Mouse (Mus musculus) liver, adult 2 months (tissue): Measurements from ENCODE around the gene Cox8a. TPM values are rescaled to one million over a fixed set of nuclear protein-coding genes. Genes with fewer than 3 reads are reported as not detected.

Experiments used
- DNase-seq: peaks from one replicate; pipeline ENCODE4 v3.0.0-alpha.2; 2011; ENCODE audit warnings: low read depth, low spot score; ENCODE audit errors: extremely low read depth
- H3K27ac ChIP-seq: fragments of 200-500 bp; replicated peaks from 2 replicates; pipeline ENCODE4 v1.5.1; 2012; ENCODE audit warnings: low read depth, mild to moderate bottlenecking, control low read depth, inconsistent platforms, low read length; ENCODE audit not compliant: insufficient read depth
- H3K27me3 ChIP-seq: fragments of 200-500 bp; 2 replicates; pipeline ENCODE4 v1.6.1; 2012; ENCODE audit warnings: mild to moderate bottlenecking, moderate library complexity, low read length, inconsistent platforms; ENCODE audit not compliant: control insufficient read depth, insufficient read depth
- H3K36me3 ChIP-seq: fragments of 200-500 bp; 2 replicates; pipeline ENCODE4 v1.6.1; 2012; ENCODE audit warnings: low read length, inconsistent platforms; ENCODE audit not compliant: control insufficient read depth, insufficient read depth
- H3K4me1 ChIP-seq: fragments of 200-500 bp; 2 replicates; pipeline ENCODE4 v1.6.1; 2011; ENCODE audit warnings: low read length; ENCODE audit not compliant: control insufficient read depth, insufficient read depth
- H3K4me3 ChIP-seq: fragments of 200-500 bp; 2 replicates; pipeline ENCODE4 v1.5.1; 2011; ENCODE audit warnings: low read depth, mild to moderate bottlenecking, control low read depth, low read length, moderate library complexity; ENCODE audit not compliant: insufficient read depth
- H3K79me2 ChIP-seq: fragments of 200-500 bp; 2 replicates; pipeline ENCODE4 v1.6.1; 2012; ENCODE audit warnings: inconsistent platforms, mild to moderate bottlenecking, low read length, moderate library complexity; ENCODE audit not compliant: control insufficient read depth, insufficient read depth
- H3K9ac ChIP-seq: fragments of 200-500 bp; 2 replicates; pipeline ENCODE4 v1.6.1; 2012; ENCODE audit warnings: low read depth, mild to moderate bottlenecking, control low read depth, inconsistent platforms, low read length
- CTCF ChIP-seq: fragments of 200-500 bp; IDR thresholded peaks from 2 replicates; pipeline ENCODE4 v1.5.1; 2011; ENCODE audit warnings: low read depth, low read length, control low read depth
- POLR2A ChIP-seq: fragments of 200-500 bp; IDR thresholded peaks from 2 replicates; pipeline ENCODE4 v1.6.1; 2011; ENCODE audit warnings: low read length, control low read depth; ENCODE audit not compliant: insufficient read depth; ENCODE audit errors: extremely low read depth
- WGBS: fragments of 180-500 bp; shearing (Covaris S2); methylation state at CpG from one replicate; pipeline ENCODE4 v1.1.7; 2018; 5-methylcytosine and 5-hydroxymethylcytosine counted together
- polyA plus RNA-seq: library from polyadenylated mRNA; depleted of rRNA; stranded (reverse); fragments of >200 nt; gene quantifications from 2 replicates; pipeline ENCODE4 v1.2.3, GENCODE M21; 2012
- total RNA-seq: library from RNA; depleted of rRNA; stranded (reverse); fragments of >200 nt; gene quantifications from 2 replicates; pipeline ENCODE4 v1.2.3, GENCODE M21; 2014

The Cox8a gene
- total and polyA plus RNA-seq, 2 experiments: 252 to 1,697 TPM

DNA sequence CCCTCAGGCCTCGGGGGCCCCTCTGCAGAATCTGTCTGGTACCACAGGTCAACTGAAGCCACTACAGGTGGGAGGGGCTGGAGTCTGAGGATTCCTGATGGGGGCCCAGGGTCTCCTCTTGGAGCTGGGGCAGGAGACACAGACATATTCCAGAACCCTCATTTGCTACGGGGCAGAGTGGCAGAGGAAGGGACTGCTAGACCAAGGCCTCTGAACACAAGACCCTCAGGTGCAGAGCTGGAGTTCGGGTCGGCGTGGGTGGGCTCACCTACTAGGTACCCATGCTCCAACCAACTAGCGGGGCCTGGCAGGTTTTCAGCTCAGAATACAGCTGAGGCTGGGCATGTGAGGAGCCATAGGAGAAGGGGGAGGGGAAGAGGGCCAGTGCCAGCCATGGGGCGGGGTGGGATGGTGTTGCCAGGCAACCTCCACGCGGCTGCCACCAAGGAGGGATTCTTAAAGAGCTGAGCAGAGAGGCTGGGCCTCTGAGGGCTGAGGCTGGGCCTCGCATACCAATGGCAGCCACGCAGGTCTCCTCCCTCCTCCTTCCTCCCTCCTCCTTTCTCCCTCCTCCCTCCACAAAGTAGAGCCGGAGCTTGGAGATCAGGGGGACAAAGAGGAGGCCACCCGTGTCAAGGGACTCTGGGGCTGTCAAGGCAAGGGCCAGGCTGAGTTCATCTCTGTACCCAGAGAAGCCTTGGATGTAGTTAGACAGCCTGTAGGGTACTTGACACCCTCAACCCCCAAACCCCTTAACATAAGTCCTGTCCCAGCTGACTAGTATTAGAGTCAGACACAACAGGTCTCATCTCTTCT, 45.2 kb downstream of the Cox8a start:
- TF ChIP-seq CTCF (no peak), POLR2A (no peak)
- no peak overlapping the region for H3K4me3 ChIP-seq
- H3K79me2 ChIP-seq: no peaks in the 10 kb centered on the region
- DNase-seq: no peak
- 76% methylated on average over 13 of the region's 13 CpGs for WGBS
- no peaks in the 10 kb centered on the region for H3K27me3 ChIP-seq
- H3K4me1 ChIP-seq: no peaks in the 10 kb centered on the region
- H3K9ac ChIP-seq: no peak overlapping the region
- H3K36me3 ChIP-seq: no peaks in the 10 kb centered on the region
- H3K27ac ChIP-seq: no peak overlapping the region

DNA sequence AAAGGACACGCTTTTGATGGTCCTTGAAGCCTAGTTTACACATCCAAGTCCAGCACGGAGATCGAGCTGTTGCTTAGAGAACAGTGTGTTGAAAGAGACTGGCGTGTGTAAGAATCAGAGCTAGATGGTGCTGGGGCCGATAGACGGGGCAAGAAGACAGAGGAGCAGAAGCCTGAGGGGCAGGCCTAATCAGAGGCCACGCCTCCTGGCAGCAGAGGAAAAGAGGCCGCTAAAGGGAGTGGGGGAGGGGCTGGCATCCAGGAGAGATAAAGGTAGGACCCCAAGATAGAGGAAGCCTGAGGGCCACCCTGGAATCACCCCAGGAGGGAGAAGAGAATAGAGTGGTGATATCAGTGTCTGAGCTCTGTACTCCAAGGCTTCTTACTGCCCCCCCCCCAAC, 46.0 kb downstream of the Cox8a start:
- no peaks in the 10 kb centered on the region for H3K27me3 ChIP-seq
- WGBS: 50% methylated on average over 8 of the region's 8 CpGs
- H3K4me1 ChIP-seq: no peaks in the 10 kb centered on the region
- no peak overlapping the region for H3K4me3 ChIP-seq
- H3K36me3 ChIP-seq: no peaks in the 10 kb centered on the region
- no peak overlapping the region for H3K27ac ChIP-seq
- DNase-seq: no peak
- TF ChIP-seq CTCF (no peak), POLR2A (no peak)
- no peaks in the 10 kb centered on the region for H3K79me2 ChIP-seq
- no peak overlapping the region for H3K9ac ChIP-seq

DNA sequence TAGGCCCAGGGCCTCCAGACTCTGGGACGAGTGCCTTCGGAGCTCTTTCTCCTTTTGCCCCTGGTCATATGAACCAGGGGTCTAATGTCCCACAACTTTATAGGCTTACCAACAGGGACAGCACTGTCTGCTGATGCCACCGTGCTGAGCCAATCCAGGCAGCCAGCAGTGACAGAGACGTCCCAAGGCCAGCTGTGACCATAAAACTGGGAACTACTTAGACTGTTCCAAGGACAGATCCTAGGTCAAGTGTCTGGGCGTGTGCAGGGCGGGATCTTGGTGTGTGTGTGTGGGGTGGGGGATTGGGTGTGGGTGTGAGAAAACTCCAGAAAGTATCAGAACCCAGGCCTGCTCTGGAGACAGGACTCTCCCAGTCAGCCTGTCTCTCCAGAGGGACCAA, 46.5 kb downstream of the Cox8a start:
- Histone ChIP-seq H3K27ac (no peak overlapping the region), H3K79me2 (no peaks in the 10 kb centered on the region), H3K4me1 (no peaks in the 10 kb centered on the region; the same call in 1 of the 2 replicates), H3K36me3 (no peaks in the 10 kb centered on the region), H3K9ac (no peak overlapping the region), H3K4me3 (no peak overlapping the region), H3K27me3 (no peaks in the 10 kb centered on the region)
- WGBS: 95% methylated on average over 6 of the region's 6 CpGs
- TF ChIP-seq CTCF: no peak
- no peak for DNase-seq

GRCm38 (mm10) chr19:7168423-7168822, 49.0 kb downstream of the Cox8a start:
- Histone ChIP-seq H3K27me3 (0 out of 2 replicates have a peak, but pooled peaks cover 4% of the 10 kb centered on the region), H3K4me3 (no peak overlapping the region), H3K79me2 (0 out of 2 replicates have a peak, but pooled peaks cover 4% of the 10 kb centered on the region), H3K27ac (no peak overlapping the region), H3K36me3 (no peaks in the 10 kb centered on the region), H3K4me1 (no peaks in the 10 kb centered on the region; the same call in 1 of the 2 replicates), H3K9ac (no peak overlapping the region)
- TF ChIP-seq CTCF (no peak), POLR2A (no peak)
- no peak for DNase-seq
- WGBS: 96% methylated on average over 2 of the region's 2 CpGs

GRCm38 (mm10) chr19:7166767-7167166, 50.6 kb downstream of the Cox8a start:
- WGBS: 40% methylated on average over 6 of the region's 6 CpGs
- no peak overlapping the region for H3K4me3 ChIP-seq
- TF ChIP-seq CTCF: no peak
- no peak for TF ChIP-seq POLR2A
- 0 out of 2 replicates have a peak, but pooled peaks cover 4% of the 10 kb centered on the region for H3K27me3 ChIP-seq
- H3K27ac ChIP-seq: no peak overlapping the region
- H3K4me1 ChIP-seq: no peaks in the 10 kb centered on the region; the same call in 1 of the 2 replicates
- DNase-seq: no peak
- no peak overlapping the region for H3K9ac ChIP-seq
- H3K36me3 ChIP-seq: no peaks in the 10 kb centered on the region
- 0 out of 2 replicates have a peak, but pooled peaks cover 4% of the 10 kb centered on the region for H3K79me2 ChIP-seq

GRCm38 (mm10) chr19:7166200-7166711, 51.2 kb downstream of the Cox8a start:
- peak overlapping the region; percentile 24; the same call in 1 of the 2 replicates for H3K9ac ChIP-seq
- H3K27ac ChIP-seq: no peak overlapping the region
- H3K4me1 ChIP-seq: no peaks in the 10 kb centered on the region; the same call in 1 of the 2 replicates
- 0 out of 2 replicates have a peak, but pooled peaks cover 4% of the 10 kb centered on the region for H3K27me3 ChIP-seq
- peak overlapping the region; percentile 57; the same call in 1 of the 2 replicates for H3K4me3 ChIP-seq
- 15% methylated on average over 15 of the region's 15 CpGs for WGBS
- no peaks in the 10 kb centered on the region for H3K36me3 ChIP-seq
- TF ChIP-seq POLR2A (no peak), CTCF (no peak)
- no peak for DNase-seq
- H3K79me2 ChIP-seq: 0 out of 2 replicates have a peak, but pooled peaks cover 4% of the 10 kb centered on the region
